Mouse (Mus musculus) CH12.LX (cell line): ENCODE measurements around the gene Mknk1. TPM values are rescaled to one million over a fixed set of nuclear protein-coding genes. Genes with fewer than 3 reads are reported as not detected.

ENCODE experiments used
- DNase-seq: peaks from one replicate; pipeline ENCODE4 v3.0.0-alpha.2; 2013; ENCODE audit errors: extremely low read depth
- H3K27ac ChIP-seq: 2 replicates; pipeline ENCODE4 v1.5.1; 2012; ENCODE audit warnings: low read depth, mild to moderate bottlenecking, control low read depth, moderate library complexity; ENCODE audit not compliant: insufficient read depth
- H3K27me3 ChIP-seq: replicated peaks from 2 replicates; pipeline ENCODE3; 2012; ENCODE audit warnings: inconsistent platforms
- H3K36me3 ChIP-seq, 2 experiments: replicated peaks in 1 of 2; 2 replicates each; pipeline versions ENCODE3 to v1.6.1; 2012; ENCODE audit warnings: inconsistent platforms in 1 of 2, low read length in 1 of 2, mild to moderate bottlenecking in 1 of 2, mixed read lengths in 1 of 2, moderate library complexity in 1 of 2; ENCODE audit not compliant: control insufficient read depth in 1 of 2, insufficient read depth in 1 of 2
- H3K4me1 ChIP-seq, 2 experiments: 2 replicates each; pipeline ENCODE4 v1.6.1; 2012; ENCODE audit warnings: inconsistent platforms in 1 of 2, moderate library complexity in 1 of 2; ENCODE audit not compliant: insufficient read depth in 2 of 2, control insufficient read depth in 1 of 2
- H3K4me2 ChIP-seq: 2 replicates; pipeline ENCODE4 v1.6.1; 2012; ENCODE audit warnings: low read depth, mild to moderate bottlenecking, control low read depth; ENCODE audit not compliant: poor library complexity, insufficient read depth, severe bottlenecking
- H3K4me3 ChIP-seq, 3 experiments: fragments of 150-350 bp in 1 of 3; sonication (generic) in 1 of 3; replicated peaks in 1 of 3; 2 replicates each; pipeline versions ENCODE3 to v1.5.1; 2011 to 2012; ENCODE audit warnings: low read depth in 2 of 3, low read length in 2 of 3, mild to moderate bottlenecking in 2 of 3, moderate library complexity in 2 of 3, control low read depth in 1 of 3, improper control_type of control experiment in 1 of 3, inconsistent platforms in 1 of 3, mixed read lengths in 1 of 3; ENCODE audit not compliant: poor library complexity in 1 of 3
- H3K79me2 ChIP-seq: replicated peaks from 2 replicates; pipeline ENCODE4 v1.6.1; 2012; ENCODE audit warnings: mild to moderate bottlenecking, moderate library complexity; ENCODE audit not compliant: control insufficient read depth, poor library complexity, insufficient read depth, severe bottlenecking; ENCODE audit errors: extremely low read depth
- H3K9ac ChIP-seq: 2 replicates; pipeline ENCODE4 v1.6.1; 2012; ENCODE audit warnings: low read depth, mild to moderate bottlenecking, control low read depth, moderate library complexity; ENCODE audit not compliant: insufficient read depth
- H3K9me3 ChIP-seq: replicated peaks from 2 replicates; pipeline ENCODE3; 2012; ENCODE audit warnings: low read length, inconsistent platforms, mixed read lengths
- CHD2 ChIP-seq: IDR thresholded peaks from 2 replicates; pipeline ENCODE4 v1.6.1; 2011; ENCODE audit warnings: low read length, improper control_type of control experiment
- E2F4 ChIP-seq: IDR thresholded peaks from 2 replicates; pipeline ENCODE4 v1.6.1; 2011; ENCODE audit warnings: low read depth, low read length, improper control_type of control experiment; ENCODE audit not compliant: insufficient replicate concordance
- GABPA ChIP-seq: IDR thresholded peaks from 2 replicates; pipeline ENCODE4 v1.6.1; 2012; ENCODE audit warnings: low read depth, low read length, improper control_type of control experiment, inconsistent platforms; ENCODE audit not compliant: insufficient replicate concordance
- JUN ChIP-seq: IDR thresholded peaks from 2 replicates; pipeline ENCODE4 v1.6.1; 2011; ENCODE audit warnings: low read depth, mild to moderate bottlenecking, low read length, improper control_type of control experiment, moderate library complexity; ENCODE audit not compliant: insufficient read depth
- JUND ChIP-seq: conservative IDR thresholded peaks from 2 replicates; pipeline ENCODE4 v1.6.1; 2011; ENCODE audit warnings: low read depth, low read length, improper control_type of control experiment
- MAX ChIP-seq: IDR thresholded peaks from 2 replicates; pipeline ENCODE4 v1.6.1; 2011; ENCODE audit warnings: low read length, improper control_type of control experiment
- MXI1 ChIP-seq: IDR thresholded peaks from 2 replicates; pipeline ENCODE4 v1.6.1; 2011; ENCODE audit warnings: mild to moderate bottlenecking, low read depth, low read length, improper control_type of control experiment
- RAD21 ChIP-seq: IDR thresholded peaks from 2 replicates; pipeline ENCODE4 v1.6.1; 2011; ENCODE audit warnings: low read depth, mild to moderate bottlenecking, low read length, improper control_type of control experiment, moderate library complexity
- SIN3A ChIP-seq: IDR thresholded peaks from 2 replicates; pipeline ENCODE4 v1.6.1; 2012; ENCODE audit warnings: low read length, improper control_type of control experiment, inconsistent platforms
- SMC3 ChIP-seq: IDR thresholded peaks from 2 replicates; pipeline ENCODE4 v1.6.1; 2011; ENCODE audit warnings: low read depth, low read length, improper control_type of control experiment
- TBP ChIP-seq: conservative IDR thresholded peaks from 2 replicates; pipeline ENCODE4 v1.6.1; 2011; ENCODE audit warnings: low read depth, low read length, improper control_type of control experiment
- TCF12 ChIP-seq: IDR thresholded peaks from 2 replicates; pipeline ENCODE4 v1.6.1; 2014; ENCODE audit warnings: low read depth, mild to moderate bottlenecking, inconsistent platforms, low read length, improper control_type of control experiment
- USF1 ChIP-seq: IDR thresholded peaks from 2 replicates; pipeline ENCODE4 v1.6.1; 2014; ENCODE audit warnings: low read depth, mild to moderate bottlenecking, inconsistent platforms, low read length, improper control_type of control experiment
- USF2 ChIP-seq: conservative IDR thresholded peaks from 2 replicates; pipeline ENCODE4 v1.6.1; 2011; ENCODE audit warnings: low read depth, low read length, improper control_type of control experiment
- ZC3H11A ChIP-seq: IDR thresholded peaks from 2 replicates; pipeline ENCODE4 v1.6.1; 2012; ENCODE audit warnings: low read depth, mild to moderate bottlenecking, inconsistent platforms, low read length, improper control_type of control experiment
- ZMIZ1 ChIP-seq: IDR thresholded peaks from 2 replicates; pipeline ENCODE4 v1.6.1; 2012; ENCODE audit warnings: low read depth, mild to moderate bottlenecking, inconsistent platforms, low read length, improper control_type of control experiment
- dilution Hi-C: fragments of 300-500 bp; cut with MboI; formaldehyde crosslinking; loops from 2 replicates; pipeline ENCODE4 v1.14.3; 2020; ENCODE audit warnings: low sequenced_read_pairs; ENCODE audit not compliant: extremely low pct_unique_long_range_greater_than_20kb, extremely low pct_ligation_motif_present
- in situ Hi-C: fragments of 300-500 bp; cut with MboI; formaldehyde crosslinking; loops from 3 replicates; pipeline ENCODE4 v1.14.3; 2019; ENCODE audit warnings: low sequenced_read_pairs, low pct_ligation_motif_present, low pct_unique_long_range_greater_than_20kb, mixed read lengths
- polyA plus RNA-seq: library from polyadenylated mRNA; unstranded; fragments of >175 nt; gene quantifications from 2 replicates; pipeline ENCODE4 v1.2.1, GENCODE M21; 2012; ENCODE audit warnings: low read depth; ENCODE audit not compliant: insufficient read length
- total RNA-seq, 2 experiments: library from RNA; depleted of rRNA; stranded (reverse); fragments of 300-350 nt in 1 of 2; fragments of >200 nt in 1 of 2; gene quantifications; 2 replicates each; pipeline ENCODE4 v1.2.3; 2012 to 2014

The Mknk1 gene
- total and polyA plus RNA-seq, 3 experiments = 17.8 to 39.0 (median 31.5) TPM

GRCm38 (mm10) chr4:115904375-115904774, 65.4 kb downstream of the Mknk1 start:
- Histone ChIP-seq H3K9ac (no peak overlapping the region), H3K4me1 (no peaks in the 10 kb centered on the region), H3K4me3 (no peak overlapping the region), H3K27ac (no peak overlapping the region), H3K4me2 (no peak overlapping the region), H3K9me3 (no peaks in the 10 kb centered on the region), H3K79me2 (no peaks in the 10 kb centered on the region), H3K27me3 (peaks cover 86% of the 10 kb centered on the region), H3K36me3 (no peaks in the 10 kb centered on the region)
- TF ChIP-seq ZMIZ1 (no peak), RAD21 (no peak), SIN3A (no peak), MXI1 (no peak), TBP (no peak), USF2 (no peak), E2F4 (no peak), JUND (no peak), SMC3 (no peak), JUN (no peak), MAX (no peak), USF1 (no peak), TCF12 (no peak), CHD2 (no peak)
- DNase-seq = no peak
- dilution Hi-C loops (no loop called here), in situ Hi-C loops (loop anchor here (10.0 kb wide), 1 partner anchor 50 kb away; no protein-coding TSS in a partner anchor)

- H3K4me2 ChIP-seq = no peak overlapping the region
- H3K9me3 ChIP-seq = no peaks in the 10 kb centered on the region
- H3K4me1 ChIP-seq = no peaks in the 10 kb centered on the region
- no peak overlapping the region for H3K27ac ChIP-seq
- H3K27me3 ChIP-seq = peaks cover 83% of the 10 kb centered on the region
- no peaks in the 10 kb centered on the region for H3K79me2 ChIP-seq
- in situ Hi-C loops (loop anchor here (5.0 to 10.0 kb wide), 2 partner anchors 49 to 77 kb away; no protein-coding TSS in a partner anchor), dilution Hi-C loops (no loop called here)
- TF ChIP-seq ZC3H11A (no peak), USF2 (no peak), GABPA (no peak)
- no peaks in the 10 kb centered on the region for H3K36me3 ChIP-seq
- H3K4me3 ChIP-seq = no peak overlapping the region
- DNase-seq = no peak
- H3K9ac ChIP-seq = no peak overlapping the region
Measured at GRCm38 (mm10) chr4:115905701-115906100, 66.7 kb downstream of the Mknk1 start.
